Mouse (Mus musculus) midbrain, embryonic 12.5 days (tissue): ENCODE measurements around the gene Bcorl1. TPM values are rescaled to one million over a fixed set of nuclear protein-coding genes. Genes with fewer than 3 reads are reported as not detected.

Experiments used
- ATAC-seq: fragments of 200-750 bp; cut with Nextera tagmentation; 2 replicates; pipeline ENCODE4 v1.8.0; 2017; ENCODE audit warnings: low read depth, moderate TSS enrichment, moderate library complexity; ENCODE audit not compliant: low FRiP score
- H3K27ac ChIP-seq: fragments of 300-500 bp; sonication (generic); replicated peaks from 2 replicates; pipeline ENCODE4 v1.5.1; 2016; ENCODE audit warnings: mild to moderate bottlenecking
- H3K27me3 ChIP-seq: fragments of 300-500 bp; sonication (generic); 2 replicates; pipeline ENCODE4 v1.6.1; 2016; ENCODE audit warnings: mild to moderate bottlenecking
- H3K36me3 ChIP-seq: fragments of 300-500 bp; sonication (generic); 2 replicates; pipeline ENCODE4 v1.6.1; 2016
- H3K4me1 ChIP-seq: fragments of 300-500 bp; sonication (generic); 2 replicates; pipeline ENCODE4 v1.6.1; 2016
- H3K4me2 ChIP-seq: fragments of 300-500 bp; sonication (generic); replicated peaks from 2 replicates; pipeline ENCODE4 v1.6.1; 2016; ENCODE audit warnings: mild to moderate bottlenecking, moderate library complexity
- H3K4me3 ChIP-seq: fragments of 300-500 bp; sonication (generic); 2 replicates; pipeline ENCODE4 v1.5.1; 2016; ENCODE audit warnings: mild to moderate bottlenecking
- H3K9ac ChIP-seq: fragments of 300-500 bp; sonication (generic); replicated peaks from 2 replicates; pipeline ENCODE4 v1.6.1; 2016; ENCODE audit warnings: mild to moderate bottlenecking, moderate library complexity
- H3K9me3 ChIP-seq: fragments of 300-500 bp; sonication (generic); 2 replicates; pipeline ENCODE4 v1.6.1; 2016; ENCODE audit warnings: mild to moderate bottlenecking
- WGBS: fragments of 180-500 bp; shearing (Covaris S2); methylation state at CpG from one replicate; pipeline ENCODE4 v1.1.7; 2016; 5-methylcytosine and 5-hydroxymethylcytosine counted together
- polyA plus RNA-seq: library from polyadenylated mRNA; unstranded; fragments of >200 nt; fragmentation: Nextera tagmentation; extraction: Ambion mirVana; gene quantifications from 2 replicates; pipeline ENCODE4 v1.2.1, GENCODE M21; 2016

Gene Bcorl1
- polyA plus RNA-seq, 1 experiment from 2014 or later, result 6.7 TPM

DNA sequence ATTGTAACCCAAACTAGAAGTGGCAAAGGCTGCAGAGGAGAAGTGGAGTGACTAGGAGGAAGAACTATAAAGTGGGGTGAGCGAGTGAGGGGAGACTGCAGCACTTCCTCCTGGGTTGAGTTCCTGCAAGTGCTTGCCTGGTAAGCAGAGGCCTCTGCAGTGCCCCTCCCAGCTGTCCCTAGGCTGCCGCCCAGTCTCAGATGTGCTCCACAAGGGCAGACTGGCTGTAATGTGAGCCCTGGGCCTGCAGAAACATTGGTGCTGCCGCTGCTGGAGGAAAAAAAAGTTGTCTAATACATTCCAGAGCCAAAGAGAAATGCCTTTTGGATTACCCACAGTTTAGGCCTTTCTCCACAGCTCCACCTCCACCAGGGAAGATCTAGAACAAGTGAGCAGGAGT, 64.0 kb downstream of the Bcorl1 start:
- no peak overlapping the region for H3K27ac ChIP-seq
- no peaks in the 10 kb centered on the region for H3K4me1 ChIP-seq
- H3K4me3 ChIP-seq, result no peak overlapping the region
- WGBS, result 49% methylated on average over 3 of the region's 3 CpGs
- no peak overlapping the region for H3K4me2 ChIP-seq
- peaks cover 45% of the 10 kb centered on the region for H3K36me3 ChIP-seq
- ATAC-seq, result no peak
- H3K9ac ChIP-seq, result no peak overlapping the region
- H3K9me3 ChIP-seq, result no peaks in the 10 kb centered on the region
- no peaks in the 10 kb centered on the region for H3K27me3 ChIP-seq

DNA sequence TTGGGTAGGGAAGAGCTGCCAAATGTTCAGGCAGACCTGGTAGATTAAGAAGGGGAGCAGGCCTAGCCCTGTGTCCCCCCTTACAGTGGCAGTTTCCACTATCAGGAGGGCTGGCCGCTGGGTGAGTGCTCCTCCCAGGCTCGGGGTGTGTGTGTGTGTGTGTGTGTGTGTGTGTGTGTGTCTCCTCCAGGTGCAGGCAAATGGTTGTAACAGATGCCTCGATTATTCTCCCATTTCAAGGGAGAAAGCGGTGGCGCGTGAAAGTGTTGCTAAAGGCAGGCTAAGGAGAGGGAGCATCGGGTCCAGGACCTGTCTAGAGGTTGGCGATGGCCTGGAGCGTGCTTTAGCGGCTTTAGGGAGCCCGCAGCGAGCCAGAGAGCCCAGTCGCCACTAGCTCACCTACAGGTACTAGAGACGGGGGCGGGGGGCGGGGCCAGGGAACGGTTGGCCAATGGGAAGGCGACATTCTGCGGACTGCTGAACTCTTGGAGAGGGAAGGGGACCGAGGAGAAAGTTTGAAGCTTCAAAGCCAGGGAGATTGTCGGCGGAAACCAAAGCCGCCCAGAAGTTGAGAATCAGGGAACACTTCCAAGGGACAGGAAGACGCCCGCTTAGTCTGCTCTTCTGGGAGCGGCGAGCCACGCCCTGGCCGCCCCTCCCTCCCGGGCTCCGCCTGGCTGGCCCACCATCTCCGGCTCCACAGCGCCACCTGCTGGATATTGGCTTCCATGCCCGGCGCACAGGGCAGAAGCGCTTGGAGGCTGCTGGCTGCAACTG, 68.6 kb downstream of the Bcorl1 start:
- Histone ChIP-seq H3K9ac (0 out of 2 replicates have a peak overlapping the region, but pooled peaks have one; percentile 20), H3K27ac (no peak overlapping the region), H3K36me3 (peaks cover 10% of the 10 kb centered on the region; the same call in 1 of the 2 replicates), H3K4me2 (peak overlapping the region; percentile 51), H3K4me1 (no peaks in the 10 kb centered on the region), H3K9me3 (no peaks in the 10 kb centered on the region), H3K27me3 (no peaks in the 10 kb centered on the region), H3K4me3 (peak overlapping the region; percentile 44)
- 16% methylated on average over 36 of the region's 36 CpGs for WGBS
- peak; percentile 86 for ATAC-seq

- H3K4me3 ChIP-seq, result peak overlapping the region; percentile 44
- H3K9me3 ChIP-seq, result no peaks in the 10 kb centered on the region
- H3K36me3 ChIP-seq, result peaks cover 9% of the 10 kb centered on the region; the same call in 1 of the 2 replicates
- H3K4me1 ChIP-seq, result no peaks in the 10 kb centered on the region
- no peaks in the 10 kb centered on the region for H3K27me3 ChIP-seq
- H3K4me2 ChIP-seq, result peak overlapping the region; percentile 51
- H3K27ac ChIP-seq, result no peak overlapping the region
- no peak overlapping the region for H3K9ac ChIP-seq
- 25% methylated on average over 7 of the region's 7 CpGs for WGBS
- no peak for ATAC-seq
These were observed 69.2 kb downstream of the Bcorl1 start for GRCm38 (mm10) chrX:48410388-48410776.

GRCm38 (mm10) chrX:48412629-48413028, 71.5 kb downstream of the Bcorl1 start:
- H3K27ac ChIP-seq, result no peak overlapping the region
- H3K4me2 ChIP-seq, result no peak overlapping the region
- no peaks in the 10 kb centered on the region for H3K9me3 ChIP-seq
- H3K4me3 ChIP-seq, result no peak overlapping the region
- no peak overlapping the region for H3K9ac ChIP-seq
- H3K4me1 ChIP-seq, result no peaks in the 10 kb centered on the region
- no peaks in the 10 kb centered on the region for H3K27me3 ChIP-seq
- WGBS, result 91% methylated on average over 6 of the region's 6 CpGs
- H3K36me3 ChIP-seq, result no peaks in the 10 kb centered on the region
- no peak for ATAC-seq

DNA sequence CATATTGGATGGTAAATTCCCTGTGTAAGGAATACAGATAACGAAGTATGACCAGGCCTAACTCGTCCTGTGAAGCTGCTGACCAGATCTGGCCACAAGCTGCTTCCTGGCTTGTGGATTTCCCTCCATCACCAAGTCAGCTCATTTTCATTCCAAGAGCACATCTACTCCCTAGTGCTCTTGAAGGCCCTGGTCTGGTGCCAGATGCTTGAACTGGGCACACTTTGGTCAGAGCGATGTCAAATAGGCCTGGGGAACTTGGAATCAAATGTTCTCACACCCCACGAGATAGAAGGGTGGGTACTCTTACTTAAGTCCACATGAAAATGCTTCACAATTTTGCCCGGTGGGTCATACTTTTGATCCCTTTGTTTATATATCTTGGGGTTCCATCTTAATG, 73.1 kb downstream of the Bcorl1 start:
- H3K27ac ChIP-seq, result no peak overlapping the region
- WGBS, result 87% methylated on average over 5 of the region's 5 CpGs
- no peak for ATAC-seq
- H3K36me3 ChIP-seq, result no peaks in the 10 kb centered on the region
- H3K4me1 ChIP-seq, result no peaks in the 10 kb centered on the region
- no peaks in the 10 kb centered on the region for H3K27me3 ChIP-seq
- H3K4me2 ChIP-seq, result no peak overlapping the region
- no peak overlapping the region for H3K9ac ChIP-seq
- no peaks in the 10 kb centered on the region for H3K9me3 ChIP-seq
- no peak overlapping the region for H3K4me3 ChIP-seq

DNA sequence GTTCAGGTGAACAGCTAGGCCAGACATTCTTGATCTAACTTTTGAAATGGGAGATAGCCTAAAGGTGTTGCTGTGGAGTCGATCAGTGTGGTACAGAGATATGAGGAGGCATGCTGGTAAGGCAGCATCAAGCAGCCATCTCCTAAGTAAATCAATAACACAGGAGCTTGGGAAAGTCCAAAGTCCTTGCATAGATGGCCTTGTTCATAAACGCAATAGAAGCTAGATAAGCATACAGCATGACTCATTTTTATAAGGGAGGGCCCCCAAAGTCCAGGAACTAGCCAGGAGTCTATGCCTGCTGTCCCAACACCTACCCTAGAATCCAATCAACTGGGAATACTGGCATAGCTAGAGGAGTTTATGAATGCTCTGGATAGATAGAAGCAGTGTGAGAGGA, 77.3 kb downstream of the Bcorl1 start:
- ATAC-seq, result no peak
- H3K27me3 ChIP-seq, result no peaks in the 10 kb centered on the region

DNA sequence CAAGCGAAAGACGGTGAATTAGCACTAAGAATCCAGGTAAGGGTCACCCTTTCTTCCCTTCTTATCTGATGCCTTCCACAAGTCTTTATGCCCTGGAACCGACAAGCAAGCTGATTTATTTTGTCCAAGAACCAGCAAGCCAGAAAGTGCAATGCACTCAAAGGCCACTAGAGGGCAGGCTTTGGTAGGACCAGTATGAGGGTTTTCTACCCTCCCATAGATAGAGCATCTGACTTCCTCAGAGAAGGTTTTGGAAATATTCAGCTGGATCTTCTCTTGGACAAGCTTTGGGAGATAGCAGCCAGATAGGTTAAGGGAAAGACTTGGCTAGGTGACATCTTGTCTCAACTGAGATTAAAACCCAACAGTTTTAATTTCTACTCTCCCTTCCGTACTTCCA, 81.8 kb downstream of the Bcorl1 start:
- H3K27ac ChIP-seq, result no peak overlapping the region
- no peaks in the 10 kb centered on the region for H3K27me3 ChIP-seq
- H3K36me3 ChIP-seq, result no peaks in the 10 kb centered on the region
- H3K9ac ChIP-seq, result no peak overlapping the region
- WGBS, result 38% methylated on average over 4 of the region's 4 CpGs
- no peaks in the 10 kb centered on the region for H3K9me3 ChIP-seq
- no peak for ATAC-seq
- no peaks in the 10 kb centered on the region for H3K4me1 ChIP-seq
- no peak overlapping the region for H3K4me3 ChIP-seq
- H3K4me2 ChIP-seq, result no peak overlapping the region

More for the DNA sequence above, 77.3 kb downstream of the Bcorl1 start:
- H3K36me3 ChIP-seq, result no peaks in the 10 kb centered on the region
- no peak overlapping the region for H3K4me2 ChIP-seq
- WGBS, result 89% methylated on average over 2 of the region's 2 CpGs
- H3K9me3 ChIP-seq, result no peaks in the 10 kb centered on the region
- H3K4me3 ChIP-seq, result no peak overlapping the region
- H3K27ac ChIP-seq, result no peak overlapping the region
- H3K4me1 ChIP-seq, result no peaks in the 10 kb centered on the region
- H3K9ac ChIP-seq, result no peak overlapping the region

GRCm38 (mm10) chrX:48423671-48424070, 82.5 kb downstream of the Bcorl1 start:
- ATAC-seq, result no peak
- no peaks in the 10 kb centered on the region for H3K36me3 ChIP-seq

GRCm38 (mm10) chrX:48424583-48424982, 83.4 kb downstream of the Bcorl1 start:
- ATAC-seq, result no peak
- no peaks in the 10 kb centered on the region for H3K36me3 ChIP-seq

More at GRCm38 (mm10) chrX:48423671-48424070, 82.5 kb downstream of the Bcorl1 start:
- Histone ChIP-seq H3K27me3 (no peaks in the 10 kb centered on the region), H3K9ac (no peak overlapping the region), H3K4me3 (no peak overlapping the region), H3K27ac (no peak overlapping the region), H3K4me1 (no peaks in the 10 kb centered on the region), H3K9me3 (no peaks in the 10 kb centered on the region), H3K4me2 (no peak overlapping the region)
- 62% methylated on average over 1 of the region's 1 CpGs for WGBS

DNA sequence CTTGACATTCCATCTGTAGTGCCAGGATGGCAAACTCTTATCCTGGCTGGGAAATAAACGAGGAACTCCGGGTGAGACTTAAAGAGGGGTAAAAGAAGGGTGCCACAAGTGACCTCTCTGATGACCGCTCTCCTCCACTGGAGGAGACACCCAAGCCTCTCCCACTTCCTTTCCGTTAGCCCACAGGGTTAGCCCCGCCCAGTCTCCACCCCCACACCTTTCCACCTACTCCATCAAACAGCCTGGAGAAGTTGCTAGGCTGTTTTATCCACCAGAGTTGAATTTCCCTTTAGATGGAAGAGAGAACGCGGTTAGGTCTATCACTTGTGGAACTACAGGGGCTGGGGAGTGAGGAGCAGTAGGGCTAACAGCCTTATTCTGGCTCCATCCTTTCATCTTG, 84.1 kb downstream of the Bcorl1 start:
- Histone ChIP-seq H3K27me3 (no peaks in the 10 kb centered on the region), H3K9me3 (no peaks in the 10 kb centered on the region), H3K9ac (no peak overlapping the region), H3K4me2 (no peak overlapping the region), H3K27ac (no peak overlapping the region), H3K4me1 (no peaks in the 10 kb centered on the region), H3K4me3 (no peak overlapping the region), H3K36me3 (no peaks in the 10 kb centered on the region)
- 73% methylated on average over 7 of the region's 7 CpGs for WGBS
- ATAC-seq, result no peak

More at GRCm38 (mm10) chrX:48424583-48424982, 83.4 kb downstream of the Bcorl1 start:
- H3K27me3 ChIP-seq, result no peaks in the 10 kb centered on the region
- 57% methylated on average over 3 of the region's 3 CpGs for WGBS
- H3K4me3 ChIP-seq, result no peak overlapping the region
- no peak overlapping the region for H3K27ac ChIP-seq
- no peaks in the 10 kb centered on the region for H3K4me1 ChIP-seq
- H3K4me2 ChIP-seq, result no peak overlapping the region
- no peaks in the 10 kb centered on the region for H3K9me3 ChIP-seq
- H3K9ac ChIP-seq, result no peak overlapping the region

DNA sequence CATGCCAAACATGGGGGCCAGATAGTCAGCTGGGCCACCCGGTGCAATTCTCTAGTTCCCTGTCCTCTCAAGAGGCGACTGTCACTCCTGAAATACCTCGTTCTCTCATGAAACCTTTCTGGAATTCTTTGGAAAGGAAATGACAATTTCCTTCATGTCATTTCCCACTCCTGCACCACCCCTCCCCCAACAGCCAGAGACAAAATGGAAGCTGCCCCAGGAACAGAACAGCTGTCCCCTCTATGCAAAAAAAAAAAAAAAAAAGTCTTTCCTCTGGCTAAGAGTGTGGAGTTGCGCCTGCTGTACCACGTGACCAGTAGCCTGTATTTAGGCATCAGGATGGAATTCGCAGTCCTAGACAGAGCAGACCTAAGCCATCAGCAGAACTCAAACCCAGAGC, 87.1 kb downstream of the Bcorl1 start:
- WGBS, result 85% methylated on average over 6 of the region's 6 CpGs
- ATAC-seq, result no peak
- H3K9ac ChIP-seq, result no peak overlapping the region
- no peaks in the 10 kb centered on the region for H3K36me3 ChIP-seq
- H3K4me1 ChIP-seq, result no peaks in the 10 kb centered on the region
- H3K27ac ChIP-seq, result no peak overlapping the region
- H3K27me3 ChIP-seq, result no peaks in the 10 kb centered on the region
- no peak overlapping the region for H3K4me2 ChIP-seq
- no peaks in the 10 kb centered on the region for H3K9me3 ChIP-seq
- H3K4me3 ChIP-seq, result no peak overlapping the region

- Histone ChIP-seq H3K9me3 (no peaks in the 10 kb centered on the region), H3K27me3 (no peaks in the 10 kb centered on the region), H3K4me2 (no peak overlapping the region), H3K4me3 (no peak overlapping the region), H3K36me3 (no peaks in the 10 kb centered on the region), H3K9ac (no peak overlapping the region), H3K4me1 (no peaks in the 10 kb centered on the region), H3K27ac (no peak overlapping the region)
- ATAC-seq, result no peak
- WGBS, result 84% methylated on average over 8 of the region's 8 CpGs
These were observed 87.5 kb downstream of the Bcorl1 start for GRCm38 (mm10) chrX:48428642-48429041.

GRCm38 (mm10) chrX:48429100-48429499, 87.9 kb downstream of the Bcorl1 start:
- Histone ChIP-seq H3K27me3 (no peaks in the 10 kb centered on the region), H3K4me3 (no peak overlapping the region), H3K4me2 (no peak overlapping the region), H3K9me3 (no peaks in the 10 kb centered on the region), H3K9ac (no peak overlapping the region), H3K4me1 (no peaks in the 10 kb centered on the region), H3K27ac (no peak overlapping the region), H3K36me3 (no peaks in the 10 kb centered on the region)
- no peak for ATAC-seq
